Mouse (Mus musculus) myocyte (in vitro differentiated cells): ENCODE measurements around the gene Klrb1b. TPM values are rescaled to one million over a fixed set of nuclear protein-coding genes. Genes with fewer than 3 reads are reported as not detected.
"Not testable (repeated sequence)": the region's sequence is repeated elsewhere in the genome, so short reads cannot be mapped to it uniquely, and the experiment has no call there.

ENCODE experiments used
- H3K27me3 ChIP-seq: one replicate; pipeline ENCODE4 v1.6.1; 2011; ENCODE audit not compliant: control insufficient read depth, insufficient read depth, insufficient read length
- H3K36me3 ChIP-seq: one replicate; pipeline ENCODE4 v1.6.1; 2011; ENCODE audit not compliant: control insufficient read depth, insufficient read depth
- H3K4me2 ChIP-seq: one replicate; pipeline ENCODE4 v1.6.1; 2011; ENCODE audit warnings: low read depth, control low read depth
- H3K4me3 ChIP-seq: one replicate; pipeline ENCODE4 v1.5.1; 2011; ENCODE audit warnings: mild to moderate bottlenecking, control low read depth, moderate library complexity
- H3K79me2 ChIP-seq: one replicate; pipeline ENCODE4 v1.6.1; 2011; ENCODE audit not compliant: control insufficient read depth, insufficient read depth
- H3ac ChIP-seq: one replicate; pipeline ENCODE4 v1.6.1; 2011; ENCODE audit not compliant: control insufficient read depth, insufficient read length
- CEBPB ChIP-seq: IDR thresholded peaks from 2 replicates; pipeline ENCODE4 v1.6.1; 2011; ENCODE audit warnings: mild to moderate bottlenecking, moderate library complexity; ENCODE audit not compliant: poor library complexity, insufficient read depth, severe bottlenecking
- E2F4 ChIP-seq: IDR thresholded peaks from one replicate; pipeline ENCODE4 v1.6.1; 2011; ENCODE audit warnings: mild to moderate bottlenecking, control low read depth, moderate library complexity; ENCODE audit not compliant: insufficient read depth
- MAX ChIP-seq: IDR thresholded peaks from one replicate; pipeline ENCODE4 v1.6.1; 2011; ENCODE audit warnings: low read depth, mild to moderate bottlenecking, control low read depth
- MYOD1 ChIP-seq, 3 experiments: IDR thresholded peaks; one replicate each; pipeline ENCODE4 v1.6.1; 2011; ENCODE audit warnings: control low read depth in 2 of 3, low read depth in 2 of 3, mild to moderate bottlenecking in 2 of 3, moderate library complexity in 1 of 3; ENCODE audit not compliant: insufficient read length in 2 of 3, control insufficient read depth in 1 of 3
- MYOG ChIP-seq, 3 experiments: IDR thresholded peaks; one replicate each; pipeline ENCODE4 v1.6.1; 2011; ENCODE audit warnings: control low read depth in 2 of 3, low read depth in 2 of 3, mild to moderate bottlenecking in 2 of 3; ENCODE audit not compliant: insufficient read length in 2 of 3, control insufficient read depth in 1 of 3, insufficient read depth in 1 of 3
- POLR2A ChIP-seq: IDR thresholded peaks from one replicate; pipeline ENCODE4 v1.6.1; 2011; ENCODE audit warnings: low read depth, mild to moderate bottlenecking, control low read depth, moderate library complexity; ENCODE audit not compliant: insufficient read length
- POLR2AphosphoS2 ChIP-seq: IDR thresholded peaks from one replicate; pipeline ENCODE4 v1.6.1; 2011; ENCODE audit warnings: low read depth, control low read depth; ENCODE audit not compliant: insufficient read length
- REST ChIP-seq: IDR thresholded peaks from one replicate; pipeline ENCODE4 v1.6.1; 2011; ENCODE audit warnings: mild to moderate bottlenecking, control low read depth, moderate library complexity; ENCODE audit not compliant: insufficient read depth, insufficient read length
- SRF ChIP-seq: IDR thresholded peaks from one replicate; pipeline ENCODE4 v1.6.1; 2011; ENCODE audit warnings: low read depth; ENCODE audit not compliant: control insufficient read depth, insufficient read length
- TCF12 ChIP-seq: IDR thresholded peaks from one replicate; pipeline ENCODE4 v1.6.1; 2011; ENCODE audit warnings: mild to moderate bottlenecking, control low read depth; ENCODE audit not compliant: poor library complexity, insufficient read depth, severe bottlenecking
- TCF3 ChIP-seq: IDR thresholded peaks from one replicate; pipeline ENCODE4 v1.6.1; 2011; ENCODE audit warnings: low read depth, control low read depth; ENCODE audit not compliant: insufficient read length
- USF1 ChIP-seq: IDR thresholded peaks from one replicate; pipeline ENCODE4 v1.6.1; 2011; ENCODE audit warnings: low read depth, mild to moderate bottlenecking, control low read depth, moderate library complexity
- polyA plus RNA-seq: library from polyadenylated mRNA; unstranded; fragments of >200 nt; fragmentation: generic; extraction: Trizol; gene quantifications from one replicate; pipeline ENCODE4 v1.2.1, GENCODE M21; 2012; ENCODE audit warnings: missing spikeins

Klrb1b gene
- polyA plus RNA-seq, 1 experiment = not detected

DNA sequence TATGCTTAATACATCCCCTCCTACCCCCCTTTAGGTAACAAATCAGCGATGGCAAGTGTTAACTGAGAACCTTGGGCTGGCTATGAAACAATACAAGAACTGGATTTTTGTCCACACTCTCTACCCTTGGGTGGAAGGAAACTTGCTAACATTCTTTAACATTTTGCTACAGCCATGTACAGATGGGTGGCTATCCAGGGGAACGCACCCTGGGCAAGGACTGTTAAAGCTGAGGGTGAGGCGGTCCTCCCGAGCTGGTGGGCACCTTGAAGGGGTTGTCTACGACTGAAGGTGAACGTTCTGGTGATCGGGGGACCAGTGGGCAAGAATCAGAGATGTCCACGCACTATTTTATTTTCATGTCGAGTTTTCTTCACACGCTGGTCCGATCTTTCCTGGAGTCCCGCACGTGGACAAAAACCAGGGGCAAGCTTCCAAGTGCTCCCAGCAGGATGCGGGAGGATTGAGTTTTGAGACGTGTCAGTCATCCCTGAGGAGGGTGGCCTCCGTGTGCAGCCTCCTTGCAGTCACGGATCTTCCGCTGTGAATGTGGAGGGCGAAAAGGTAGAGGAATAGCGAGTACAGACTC lies 16.3 kb upstream of the Klrb1b start:
- Histone ChIP-seq H3K36me3 (no peaks in the 10 kb centered on the region), H3K27me3 (no peaks in the 10 kb centered on the region), H3K4me2 (peak overlapping the region; percentile 95), H3K4me3 (peak overlapping the region; percentile 63), H3K79me2 (no peaks in the 10 kb centered on the region), H3ac (peak overlapping the region; percentile 70)
- TF ChIP-seq CEBPB (no peak), REST (no peak), E2F4 (no peak), TCF3 (no peak), MYOG (IDR thresholded peaks at IDR 0.05; ENCODE audit: control insufficient read depth in 1 of 3, insufficient read depth in 1 of 3, insufficient read length in 2 of 3, low read depth in 2 of 3) (no peak), MAX (no peak), POLR2AphosphoS2 (no peak), TCF12 (no peak), SRF (no peak), MYOD1 (IDR thresholded peaks at IDR 0.05; ENCODE audit: control insufficient read depth in 1 of 3, insufficient read length in 2 of 3, low read depth in 2 of 3) (no peak), USF1 (no peak), POLR2A (no peak)

DNA sequence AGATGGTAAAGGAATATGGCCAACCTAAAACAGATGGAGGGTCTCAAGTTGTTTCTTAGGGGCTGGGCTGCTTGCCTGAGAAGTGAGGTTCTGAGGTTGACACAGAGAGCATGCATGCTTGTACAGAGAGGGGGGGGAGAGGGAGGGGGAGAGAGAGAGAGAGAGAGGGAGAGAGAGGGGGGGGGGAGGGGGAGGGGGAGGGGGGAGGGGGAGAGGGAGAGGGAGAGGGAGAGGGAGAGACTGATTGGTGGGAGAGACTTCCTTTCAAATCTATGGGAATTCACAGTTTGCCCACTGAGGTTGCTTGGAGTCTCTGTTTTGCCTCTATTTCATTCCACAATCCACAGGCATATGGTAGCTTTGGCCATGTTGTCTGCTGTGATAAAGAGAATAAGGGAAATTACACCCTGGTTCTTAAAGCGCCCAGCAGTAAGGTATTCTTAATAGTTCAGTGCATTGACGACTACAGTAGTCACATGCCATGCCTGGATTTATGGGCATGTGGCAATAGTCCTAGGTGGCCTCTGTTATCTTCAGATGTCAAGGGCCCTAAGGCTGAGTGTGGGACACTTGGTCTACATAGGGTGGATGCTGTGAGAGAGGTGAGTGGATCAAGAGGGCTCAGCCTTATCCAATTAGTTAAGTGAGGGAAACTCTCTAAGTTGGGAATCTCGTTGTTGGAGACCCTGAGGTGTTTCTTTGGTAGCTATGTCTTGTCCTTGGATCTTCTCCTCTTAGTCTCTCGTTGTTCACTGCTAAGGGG lies 15.4 kb upstream of the Klrb1b start:
- peak overlapping the region; percentile 63 for H3K4me3 ChIP-seq
- H3ac ChIP-seq = no peak overlapping the region
- no peak for TF ChIP-seq E2F4
- TF ChIP-seq CEBPB = no peak
- TF ChIP-seq USF1 = no peak
- TF ChIP-seq MYOG (IDR thresholded peaks at IDR 0.05; ENCODE audit: control insufficient read depth in 1 of 3, insufficient read depth in 1 of 3, insufficient read length in 2 of 3, low read depth in 2 of 3) = no peak
- no peak for TF ChIP-seq TCF12
- no peak for TF ChIP-seq POLR2A
- TF ChIP-seq POLR2AphosphoS2 = no peak
- no peak for TF ChIP-seq MAX
- TF ChIP-seq TCF3 = no peak
- TF ChIP-seq REST = no peak
- no peak for TF ChIP-seq SRF
- no peak for TF ChIP-seq MYOD1 (IDR thresholded peaks at IDR 0.05; ENCODE audit: control insufficient read depth in 1 of 3, insufficient read length in 2 of 3, low read depth in 2 of 3)
- no peaks in the 10 kb centered on the region for H3K27me3 ChIP-seq
- H3K79me2 ChIP-seq = no peaks in the 10 kb centered on the region
- peak overlapping the region; percentile 95 for H3K4me2 ChIP-seq
- H3K36me3 ChIP-seq = no peaks in the 10 kb centered on the region

DNA sequence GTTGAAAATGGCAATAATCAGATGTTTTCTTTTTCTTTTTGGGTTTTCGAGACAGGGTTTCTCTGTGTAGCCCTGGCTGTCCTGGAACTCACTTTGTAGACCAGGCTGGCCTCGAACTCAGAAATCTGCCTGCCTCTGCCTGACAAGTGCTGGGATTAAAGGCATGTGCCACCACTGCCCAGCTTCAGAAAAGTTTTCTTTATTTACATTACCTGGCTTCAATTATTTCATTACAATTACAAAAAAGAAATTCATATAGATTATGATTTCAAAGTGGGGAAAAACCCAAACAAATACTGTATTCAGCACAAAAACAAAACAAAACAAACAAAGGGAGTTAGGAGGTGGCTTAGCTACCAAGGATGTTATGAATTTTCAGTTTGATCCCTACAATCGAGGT lies 14.5 kb upstream of the Klrb1b start:
- H3K4me3 ChIP-seq, H3K4me2 ChIP-seq, H3K79me2 ChIP-seq, H3K27me3 ChIP-seq, H3K36me3 ChIP-seq, H3ac ChIP-seq: not testable (repeated sequence)

DNA sequence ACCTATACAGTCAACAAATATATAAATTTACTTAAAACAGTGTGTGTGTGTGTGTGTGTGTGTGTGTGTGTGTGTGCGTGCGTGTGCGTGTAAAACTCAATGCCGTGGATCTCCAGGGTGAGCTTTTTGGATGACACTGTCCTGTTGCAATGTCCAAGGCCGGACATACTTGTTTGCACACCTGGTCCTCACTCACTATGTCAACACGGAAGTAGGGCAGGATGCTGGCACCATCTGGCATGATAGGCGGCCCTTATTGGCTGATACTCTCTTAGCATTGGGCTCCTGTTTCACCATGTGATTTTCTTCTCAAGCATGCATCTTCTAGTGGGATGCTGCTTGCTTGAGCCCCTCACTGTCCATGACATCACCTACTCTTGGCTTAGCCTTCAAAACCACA lies 13.8 kb upstream of the Klrb1b start:
- TF ChIP-seq POLR2A (no peak), USF1 (no peak), CEBPB (no peak), SRF (no peak), REST (no peak), MYOD1 (IDR thresholded peaks at IDR 0.05; ENCODE audit: control insufficient read depth in 1 of 3, insufficient read length in 2 of 3, low read depth in 2 of 3) (no peak), POLR2AphosphoS2 (no peak)
- H3K36me3 ChIP-seq = no peaks in the 10 kb centered on the region
- peak overlapping the region; percentile 87 for H3K4me2 ChIP-seq
- H3K27me3 ChIP-seq = no peaks in the 10 kb centered on the region
- peak overlapping the region; percentile 70 for H3K4me3 ChIP-seq
- no peak overlapping the region for H3ac ChIP-seq
- H3K79me2 ChIP-seq = no peaks in the 10 kb centered on the region

DNA sequence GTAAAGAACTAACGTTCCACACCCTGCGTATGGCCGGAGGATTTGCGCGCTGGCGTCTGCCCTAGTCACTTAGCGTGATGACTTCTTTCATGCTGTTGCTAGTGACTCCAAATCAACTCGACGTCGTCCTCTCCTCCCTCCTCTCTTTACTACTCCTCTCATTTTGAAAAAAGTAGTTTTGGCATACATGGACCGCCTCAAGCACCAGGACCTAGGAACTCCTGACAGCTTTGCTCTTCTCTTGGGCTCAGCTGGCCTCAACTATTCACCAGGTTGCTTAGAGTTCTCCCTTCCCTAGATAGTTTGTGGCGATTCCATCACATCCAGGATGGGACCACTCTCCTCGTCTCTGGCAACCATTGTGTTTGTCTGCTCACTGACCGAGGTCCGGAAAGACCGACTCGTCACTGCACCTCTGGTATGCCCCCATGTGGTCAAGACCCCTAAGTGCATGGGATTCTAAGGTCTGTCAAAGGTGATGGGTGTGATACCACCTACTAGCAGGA lies 13.2 kb upstream of the Klrb1b start:
- Histone ChIP-seq H3K36me3 (no peaks in the 10 kb centered on the region), H3ac (peak overlapping the region; percentile 69), H3K4me2 (peak overlapping the region; percentile 87), H3K4me3 (peak overlapping the region; percentile 70), H3K79me2 (no peaks in the 10 kb centered on the region), H3K27me3 (no peaks in the 10 kb centered on the region)
- TF ChIP-seq TCF3 = no peak
- peak; percentile 51 for TF ChIP-seq POLR2A
